Mouse (Mus musculus) lung, adult 2 months (tissue): ENCODE results near the gene Tmtc1.

ENCODE experiments used
- CTCF ChIP-seq: fragments of 200-500 bp; IDR thresholded peaks from 2 replicates; pipeline ENCODE4 v1.5.1; 2011; ENCODE audit warnings: mild to moderate bottlenecking, low read length, control low read depth; ENCODE audit not compliant: insufficient read depth
- POLR2A ChIP-seq: fragments of 200-500 bp; IDR thresholded peaks from 2 replicates; pipeline ENCODE4 v1.6.1; 2011; ENCODE audit warnings: low read depth, mild to moderate bottlenecking, control low read depth, low read length, borderline replicate concordance; ENCODE audit errors: extremely low read depth

DNA sequence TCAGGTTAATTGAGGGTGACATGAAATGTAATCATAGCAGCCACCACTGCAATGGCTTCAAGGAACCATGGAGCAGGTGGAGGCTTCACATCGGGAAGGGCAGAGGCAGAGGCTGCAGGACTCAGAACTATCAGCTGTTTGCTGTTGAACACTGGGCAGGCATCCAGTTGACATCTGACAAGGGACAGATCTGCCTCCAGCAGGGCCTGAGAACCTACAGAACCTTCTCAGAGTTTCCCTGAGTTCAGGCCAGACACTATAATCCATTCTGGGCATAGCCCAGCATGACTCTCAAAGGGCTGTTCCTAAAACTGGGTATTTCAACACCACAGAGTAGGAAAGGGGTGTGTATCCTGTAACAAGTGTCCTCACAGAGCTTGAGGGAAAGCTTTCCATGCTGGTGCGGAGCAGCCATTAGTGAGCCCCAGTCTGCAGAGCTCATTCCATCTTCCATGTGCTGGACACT is 23.8 kb upstream of the Tmtc1 start:
- no peak for TF ChIP-seq CTCF
- TF ChIP-seq POLR2A, result no peak
